In the genomic region with DNA sequence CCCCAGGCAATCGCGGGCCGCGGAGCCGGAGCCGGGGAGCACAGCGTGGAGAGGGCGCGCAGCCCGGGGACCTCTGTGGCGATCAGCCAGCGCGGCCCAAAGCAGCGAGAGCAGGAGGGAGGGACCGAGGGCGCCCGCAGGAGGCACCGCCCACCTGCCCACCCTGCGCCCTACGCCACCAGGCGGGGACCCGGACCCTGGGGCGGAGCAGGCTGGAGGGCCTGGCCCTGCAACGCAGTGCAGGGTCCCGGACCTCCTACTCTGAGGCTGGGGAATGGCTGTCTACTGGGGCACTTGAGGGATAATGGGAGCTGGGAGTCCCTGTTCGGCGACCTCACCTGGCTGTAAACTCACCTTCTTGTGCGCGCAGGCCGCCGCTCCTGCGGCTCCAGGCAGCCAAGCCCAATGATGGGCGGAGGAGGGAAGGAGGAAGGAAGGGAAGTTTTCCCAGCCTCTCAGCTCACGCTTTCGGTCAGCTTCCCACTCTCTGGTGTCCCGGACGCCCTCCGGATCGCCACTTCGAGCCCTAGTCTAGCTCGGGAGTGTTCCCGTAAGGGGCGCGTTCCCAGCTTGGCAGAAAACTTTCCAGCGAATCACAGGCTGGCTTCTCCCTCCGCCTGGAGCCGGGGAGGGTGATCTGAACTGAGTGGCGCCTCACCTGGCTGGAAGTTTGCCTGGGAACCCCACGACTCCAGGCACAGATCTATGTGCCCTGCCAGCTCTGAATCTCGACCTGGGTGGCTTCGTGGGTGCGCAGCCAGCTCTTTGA, we compare ENCODE assay signal across 9 mouse cellular contexts. TPM values are rescaled to one million over a fixed set of nuclear protein-coding genes. Genes with fewer than 3 reads are reported as not detected.
A peak's percentile ranks its signal among the peaks of the same experiment; 100 is the strongest.
DNase-seq lines count a peak whose midpoint lies in the region; ATAC-seq and TF ChIP-seq lines count a peak whose summit lies in the region.
"Had no signal": no experiment of that assay in that cellular context is flagged by ENCODE, and none has a peak within 500 bp of the region (broad histone marks: within the 10 kb centered on the region; RNA-seq: fewer than 3 reads in every experiment).

A gene (minus strand): TSS at position 174 of the 769 bp plus-strand sequence.

- H3K9me3 ChIP-seq in lung, embryonic 14.5 days (ENCODE audit: low read depth, low read length), result no peaks in the 10 kb centered on the region

- H3K4me1 ChIP-seq in cortical plate, adult 2 months (ENCODE audit: control insufficient read depth, insufficient read depth, low read length), result no peaks in the 10 kb centered on the region
- peaks cover 28% of the 10 kb centered on the region for H3K4me1 ChIP-seq in kidney, adult 2 months (ENCODE audit: control insufficient read depth, insufficient read depth, low read length)
- peaks cover 10% of the 10 kb centered on the region for H3K4me1 ChIP-seq in lung, embryonic 14.5 days (ENCODE audit: insufficient read depth)

- H3K9ac ChIP-seq in lung, embryonic 14.5 days, result peak within 1 kb of the TSS; percentile 73

- no peaks in the 10 kb centered on the region for H3K27me3 ChIP-seq in kidney, adult 2 months (replicated peaks; ENCODE audit: control insufficient read depth, insufficient read depth, low read length)
- no peaks in the 10 kb centered on the region for H3K27me3 ChIP-seq in lung, embryonic 14.5 days (ENCODE audit: insufficient read depth, low read length)

- TF ChIP-seq CTCF in cortical plate, adult 2 months (IDR thresholded peaks at IDR 0.05; ENCODE audit: extremely low read depth, insufficient read depth, low read length), result no peak
- 0 out of 2 replicates have a peak, but pooled peaks have one; percentile 11 for TF ChIP-seq CTCF in kidney, adult 2 months (conservative IDR thresholded peaks at IDR 0.05; ENCODE audit: insufficient read depth, insufficient read length, low read depth, low read length)
- TF ChIP-seq CTCF in lung, embryonic 14.5 days (IDR thresholded peaks at IDR 0.05; ENCODE audit: low read depth), result no peak

- no peak for TF ChIP-seq POLR2A in cortical plate, adult 2 months (IDR thresholded peaks at IDR 0.05; ENCODE audit: extremely low read depth, insufficient read depth, low read length)
- peak; percentile 49 for TF ChIP-seq POLR2A in kidney, adult 2 months (IDR thresholded peaks at IDR 0.05; ENCODE audit: low read depth, low read length)

- DNase-seq in layer of hippocampus, postnatal 10 days (ENCODE audit: low spot score in 2 of 2), result peak; percentile 36 to 60
- no peak for DNase-seq in layer of hippocampus, postnatal 25 days (ENCODE audit: extremely low spot score in 1 of 2, low spot score in 1 of 2)
- DNase-seq in heart, adult 9 months (ENCODE audit: low spot score in 2 of 2), result peak; percentile 46 to 57
- peak; percentile 87 for DNase-seq in kidney, adult 2 months
- peak; percentile 83 for DNase-seq in lung, embryonic 14.5 days
- DNase-seq in ovary, adult 18-20 months (ENCODE audit: low spot score), result peak; percentile 57
- no peak for DNase-seq in c-Kit-positive CD71-positive TER-119-positive erythroid progenitor cells, embryonic 14.5 days (ENCODE audit: low spot score)

- peak; percentile 88 for ATAC-seq in lung, embryonic 14.5 days (ENCODE audit: insufficient read depth)

- no peaks in the 10 kb centered on the region for H3K36me3 ChIP-seq in kidney, adult 2 months (ENCODE audit: control insufficient read depth, insufficient read depth, low read length)
- no peaks in the 10 kb centered on the region for H3K36me3 ChIP-seq in lung, embryonic 14.5 days (ENCODE audit: insufficient read depth)

- H3K27ac ChIP-seq in cortical plate, adult 2 months (ENCODE audit: insufficient read depth, low read length), result 0 out of 2 replicates have a peak within 1 kb of the TSS, but pooled peaks have one; percentile 38
- H3K27ac ChIP-seq in kidney, adult 2 months (ENCODE audit: insufficient read depth, low read depth, low read length), result peak within 1 kb of the TSS; percentile 89
- peak within 1 kb of the TSS; percentile 87 for H3K27ac ChIP-seq in lung, embryonic 14.5 days (ENCODE audit: low read depth)

- peak within 1 kb of the TSS; percentile 38 for H3K4me3 ChIP-seq in cortical plate, adult 2 months (ENCODE audit: insufficient read depth, low read length)
- peak within 1 kb of the TSS; percentile 74 for H3K4me3 ChIP-seq in kidney, adult 2 months (ENCODE audit: insufficient read depth, low read depth, low read length)
- peak within 1 kb of the TSS; percentile 64 for H3K4me3 ChIP-seq in lung, embryonic 14.5 days (ENCODE audit: low read depth, low read length)
- H3K4me3 ChIP-seq: myocyte had no signal

- under 1% methylated on average over 48 of the region's 52 CpGs for WGBS in kidney, adult 2 months
- under 1% methylated on average over 52 of the region's 52 CpGs for WGBS in lung, embryonic 14.5 days

- H3K4me2 ChIP-seq in lung, embryonic 14.5 days, result peak within 1 kb of the TSS; percentile 97

RNA-seq across cellular contexts. Expression of the gene that starts here (rescaled TPM):
- 1 to 10 TPM; 7.7 TPM for total RNA-seq in layer of hippocampus, postnatal 10 days (2021)
- total RNA-seq in layer of hippocampus, postnatal 25 days (2021), result 1 to 10 TPM; 6.4 to 6.9 TPM
- polyA plus RNA-seq in cortical plate, adult 2 months (2012; rRNA removed), result 8.4 and 9.7 TPM in 2 replicates
- polyA plus RNA-seq in kidney, adult 2 months (2012; rRNA removed), result 59.6 and 60.4 TPM in 2 replicates
- 17.1 and 20.7 TPM in 2 replicates for polyA plus RNA-seq in lung, embryonic 14.5 days (2014; fragmentation: Nextera tagmentation; extraction: Ambion mirVana)
- polyA plus RNA-seq: myocyte had no signal

Comparison
In these comparisons a context has a peak if more than half of its experiments do, and no peak if none do; other contexts are left out.
1. DNase-seq: peak in layer of hippocampus, postnatal 10 days (2 of 2), heart, adult 9 months (2 of 2), kidney, adult 2 months (single experiment), lung, embryonic 14.5 days (single experiment) and ovary, adult 18-20 months (single experiment); none in layer of hippocampus, postnatal 25 days (0 of 2) and c-Kit-positive CD71-positive TER-119-positive erythroid progenitor cells, embryonic 14.5 days (single experiment).
2. H3K27ac ChIP-seq: peak in every context shown above with its lines; median percentile 89 in kidney, adult 2 months; 87 in lung, embryonic 14.5 days; 38 in cortical plate, adult 2 months.
3. Peak in every context shown above with its lines, with median percentiles within 50 percentile points of each other: H3K4me3 ChIP-seq.